Mouse (Mus musculus) forebrain, embryonic 15.5 days (tissue): ENCODE results near the gene Tpst1. TPM values are rescaled to one million over a fixed set of nuclear protein-coding genes. Genes with fewer than 3 reads are reported as not detected.
A peak's percentile ranks its signal among the peaks of the same experiment; 100 is the strongest.

Source experiments
- ATAC-seq: fragments of 200-750 bp; cut with Nextera tagmentation; replicated peaks from 2 replicates; pipeline ENCODE4 v1.8.0; 2017; ENCODE audit warnings: mild to moderate bottlenecking, moderate TSS enrichment, moderate library complexity
- H3K27ac ChIP-seq: fragments of 300-500 bp; sonication (generic); replicated peaks from 2 replicates; pipeline ENCODE4 v1.5.1; 2015; ENCODE audit warnings: mild to moderate bottlenecking, inconsistent platforms
- H3K27me3 ChIP-seq: fragments of 300-500 bp; sonication (generic); 2 replicates; pipeline ENCODE4 v1.6.1; 2015; ENCODE audit warnings: inconsistent platforms
- H3K36me3 ChIP-seq: fragments of 300-500 bp; sonication (generic); 2 replicates; pipeline ENCODE4 v1.6.1; 2015; ENCODE audit warnings: mild to moderate bottlenecking, inconsistent platforms
- H3K4me1 ChIP-seq: fragments of 300-500 bp; sonication (generic); 2 replicates; pipeline ENCODE4 v1.6.1; 2015; ENCODE audit warnings: inconsistent platforms
- H3K4me2 ChIP-seq: fragments of 300-500 bp; sonication (generic); replicated peaks from 2 replicates; pipeline ENCODE4 v1.6.1; 2015; ENCODE audit warnings: mild to moderate bottlenecking, inconsistent platforms
- H3K4me3 ChIP-seq: fragments of 300-500 bp; sonication (generic); 2 replicates; pipeline ENCODE4 v1.5.1; 2015; ENCODE audit warnings: mild to moderate bottlenecking, inconsistent platforms
- H3K9ac ChIP-seq: fragments of 300-500 bp; sonication (generic); replicated peaks from 2 replicates; pipeline ENCODE4 v1.6.1; 2015; ENCODE audit warnings: mild to moderate bottlenecking, inconsistent platforms
- H3K9me3 ChIP-seq: fragments of 300-500 bp; sonication (generic); 2 replicates; pipeline ENCODE4 v1.6.1; 2016; ENCODE audit warnings: inconsistent platforms
- WGBS: fragments of 180-500 bp; shearing (Covaris S2); methylation state at CpG from one replicate; pipeline ENCODE4 v1.1.7; 2015; ENCODE audit warnings: mixed read lengths; 5-methylcytosine and 5-hydroxymethylcytosine counted together
- polyA plus RNA-seq: library from polyadenylated mRNA; unstranded; fragments of >200 nt; fragmentation: Nextera tagmentation; extraction: Ambion mirVana; gene quantifications from 2 replicates; pipeline ENCODE4 v1.2.1, GENCODE M21; 2015

Tpst1 gene
- polyA plus RNA-seq, 1 experiment from 2014 or later, result 57.7 TPM

- no peak overlapping the region for H3K27ac ChIP-seq
- no peaks in the 10 kb centered on the region for H3K27me3 ChIP-seq
- no peak for ATAC-seq
- no peak overlapping the region for H3K4me3 ChIP-seq
- H3K36me3 ChIP-seq, result no peaks in the 10 kb centered on the region; the same call in 1 of the 2 replicates
- H3K4me1 ChIP-seq, result no peaks in the 10 kb centered on the region
- 94% methylated on average over 13 of the region's 13 CpGs for WGBS
- no peak overlapping the region for H3K9ac ChIP-seq
- H3K4me2 ChIP-seq, result no peak overlapping the region
- no peaks in the 10 kb centered on the region for H3K9me3 ChIP-seq
Measured at GRCm38 (mm10) chr5:130136597-130136996, 63.5 kb downstream of the Tpst1 start.

GRCm38 (mm10) chr5:130139393-130139792 is 66.3 kb downstream of the Tpst1 start:
- WGBS, result 22% methylated on average over 8 of the region's 8 CpGs

GRCm38 (mm10) chr5:130141138-130141537 is 68.0 kb downstream of the Tpst1 start:
- Histone ChIP-seq H3K4me1 (peaks cover 16% of the 10 kb centered on the region), H3K36me3 (no peaks in the 10 kb centered on the region), H3K4me3 (no peak overlapping the region), H3K27me3 (no peaks in the 10 kb centered on the region), H3K4me2 (no peak overlapping the region), H3K27ac (no peak overlapping the region), H3K9ac (no peak overlapping the region; the same call in 1 of the 2 replicates), H3K9me3 (no peaks in the 10 kb centered on the region)
- WGBS, result 86% methylated on average over 5 of the region's 5 CpGs
- no peak for ATAC-seq

More at GRCm38 (mm10) chr5:130139393-130139792, 66.3 kb downstream of the Tpst1 start:
- ATAC-seq, result no peak
- no peak overlapping the region for H3K27ac ChIP-seq
- no peak overlapping the region for H3K4me3 ChIP-seq
- H3K4me1 ChIP-seq, result peaks cover 5% of the 10 kb centered on the region
- no peaks in the 10 kb centered on the region for H3K9me3 ChIP-seq
- H3K27me3 ChIP-seq, result no peaks in the 10 kb centered on the region
- H3K9ac ChIP-seq, result no peak overlapping the region
- no peaks in the 10 kb centered on the region for H3K36me3 ChIP-seq
- H3K4me2 ChIP-seq, result no peak overlapping the region

- H3K9ac ChIP-seq, result no peak overlapping the region
- H3K4me2 ChIP-seq, result no peak overlapping the region
- no peak overlapping the region for H3K27ac ChIP-seq
- no peak for ATAC-seq
- WGBS, result 70% methylated on average over 4 of the region's 4 CpGs
- H3K9me3 ChIP-seq, result no peaks in the 10 kb centered on the region
- H3K36me3 ChIP-seq, result no peaks in the 10 kb centered on the region
- no peaks in the 10 kb centered on the region for H3K27me3 ChIP-seq
- peaks cover 23% of the 10 kb centered on the region for H3K4me1 ChIP-seq
- no peak overlapping the region for H3K4me3 ChIP-seq
Measured at GRCm38 (mm10) chr5:130142041-130142440, 68.9 kb downstream of the Tpst1 start.

- peaks cover 6% of the 10 kb centered on the region; the same call in 1 of the 2 replicates for H3K36me3 ChIP-seq
- ATAC-seq, result no peak
- no peaks in the 10 kb centered on the region for H3K27me3 ChIP-seq
- H3K4me1 ChIP-seq, result peaks cover 24% of the 10 kb centered on the region
- no peaks in the 10 kb centered on the region for H3K9me3 ChIP-seq
- 87% methylated on average over 7 of the region's 7 CpGs for WGBS
- H3K4me3 ChIP-seq, result no peak overlapping the region
- H3K9ac ChIP-seq, result no peak overlapping the region
- H3K27ac ChIP-seq, result no peak overlapping the region; the same call in 1 of the 2 replicates
- no peak overlapping the region for H3K4me2 ChIP-seq
Measured at GRCm38 (mm10) chr5:130143101-130143500, 70.0 kb downstream of the Tpst1 start.

- Histone ChIP-seq H3K4me1 (peaks cover 24% of the 10 kb centered on the region), H3K9ac (peak overlapping the region; percentile 81), H3K9me3 (no peaks in the 10 kb centered on the region), H3K4me2 (peak overlapping the region; percentile 85), H3K4me3 (peak overlapping the region; percentile 68), H3K27ac (peak overlapping the region; percentile 80), H3K36me3 (peaks cover 14% of the 10 kb centered on the region; the same call in 1 of the 2 replicates), H3K27me3 (no peaks in the 10 kb centered on the region)
- ATAC-seq, result peak; percentile 39
- WGBS, result 2% methylated on average over 20 of the region's 20 CpGs
Measured at GRCm38 (mm10) chr5:130143977-130144333, 70.8 kb downstream of the Tpst1 start.

GRCm38 (mm10) chr5:130144334-130145312 is 71.5 kb downstream of the Tpst1 start, which contains the start of gene Kctd7:
Gene Kctd7 (plus strand): TSS chr5:130144861.
- H3K4me2 ChIP-seq, result peak within 1 kb of the TSS; percentile 85
- peak within 1 kb of the TSS; percentile 80 for H3K27ac ChIP-seq
- H3K9me3 ChIP-seq, result no peaks in the 10 kb centered on the region
- peak within 1 kb of the TSS; percentile 68 for H3K4me3 ChIP-seq
- peaks cover 24% of the 10 kb centered on the region for H3K4me1 ChIP-seq
- H3K36me3 ChIP-seq, result peaks cover 18% of the 10 kb centered on the region; the same call in 1 of the 2 replicates
- ATAC-seq, result peak; percentile 98
- H3K27me3 ChIP-seq, result no peaks in the 10 kb centered on the region
- WGBS, result under 1% methylated on average over 66 of the region's 66 CpGs
- H3K9ac ChIP-seq, result peak within 1 kb of the TSS; percentile 81

- ATAC-seq, result no peak
- no peaks in the 10 kb centered on the region for H3K9me3 ChIP-seq
- peaks cover 24% of the 10 kb centered on the region for H3K4me1 ChIP-seq
- no peak overlapping the region for H3K27ac ChIP-seq
- 80% methylated on average over 8 of the region's 8 CpGs for WGBS
- peak overlapping the region; percentile 81; the same call in 1 of the 2 replicates for H3K9ac ChIP-seq
- peak overlapping the region; percentile 85 for H3K4me2 ChIP-seq
- H3K4me3 ChIP-seq, result peak overlapping the region; percentile 68
- peaks cover 29% of the 10 kb centered on the region; the same call in 1 of the 2 replicates for H3K36me3 ChIP-seq
- no peaks in the 10 kb centered on the region for H3K27me3 ChIP-seq
Measured at GRCm38 (mm10) chr5:130145961-130146360, 72.8 kb downstream of the Tpst1 start.

GRCm38 (mm10) chr5:130149726-130150310 is 76.7 kb downstream of the Tpst1 start:
- no peak overlapping the region for H3K9ac ChIP-seq
- no peaks in the 10 kb centered on the region for H3K9me3 ChIP-seq
- no peak overlapping the region for H3K4me2 ChIP-seq
- H3K36me3 ChIP-seq, result peaks cover 59% of the 10 kb centered on the region
- no peak overlapping the region for H3K4me3 ChIP-seq
- no peaks in the 10 kb centered on the region for H3K27me3 ChIP-seq
- 88% methylated on average over 7 of the region's 7 CpGs for WGBS
- no peak overlapping the region for H3K27ac ChIP-seq
- ATAC-seq, result no peak
- peaks cover 19% of the 10 kb centered on the region for H3K4me1 ChIP-seq

GRCm38 (mm10) chr5:130154286-130154685 is 81.2 kb downstream of the Tpst1 start:
- Histone ChIP-seq H3K9me3 (no peaks in the 10 kb centered on the region), H3K9ac (no peak overlapping the region), H3K4me3 (no peak overlapping the region), H3K4me1 (no peaks in the 10 kb centered on the region), H3K27ac (no peak overlapping the region), H3K36me3 (peaks cover 43% of the 10 kb centered on the region), H3K27me3 (no peaks in the 10 kb centered on the region), H3K4me2 (no peak overlapping the region)
- WGBS, result 89% methylated on average over 2 of the region's 2 CpGs
- no peak for ATAC-seq

GRCm38 (mm10) chr5:130158545-130158944 is 85.4 kb downstream of the Tpst1 start:
- H3K4me2 ChIP-seq, result no peak overlapping the region
- 82% methylated on average over 4 of the region's 4 CpGs for WGBS
- ATAC-seq, result no peak

GRCm38 (mm10) chr5:130159761-130160201 is 86.7 kb downstream of the Tpst1 start:
- Histone ChIP-seq H3K27me3 (no peaks in the 10 kb centered on the region), H3K36me3 (no peaks in the 10 kb centered on the region), H3K9me3 (no peaks in the 10 kb centered on the region), H3K4me2 (no peak overlapping the region), H3K27ac (no peak overlapping the region), H3K4me1 (no peaks in the 10 kb centered on the region), H3K9ac (no peak overlapping the region), H3K4me3 (no peak overlapping the region)
- no peak for ATAC-seq
- 55% methylated on average over 7 of the region's 7 CpGs for WGBS

More at GRCm38 (mm10) chr5:130158545-130158944, 85.4 kb downstream of the Tpst1 start:
- no peak overlapping the region for H3K4me3 ChIP-seq
- no peaks in the 10 kb centered on the region for H3K9me3 ChIP-seq
- H3K9ac ChIP-seq, result no peak overlapping the region
- no peaks in the 10 kb centered on the region for H3K27me3 ChIP-seq
- H3K27ac ChIP-seq, result no peak overlapping the region
- peaks cover 8% of the 10 kb centered on the region; the same call in 1 of the 2 replicates for H3K36me3 ChIP-seq
- H3K4me1 ChIP-seq, result no peaks in the 10 kb centered on the region
